Mouse (Mus musculus): ENCODE results near the gene Tuba1b.
A peak's percentile ranks its signal among the peaks of the same experiment; 100 is the strongest.
"Not testable (repeated sequence)": the region's sequence is repeated elsewhere in the genome, so short reads cannot be mapped to it uniquely, and the experiment has no call there.

Gene Tuba1b

DNA sequence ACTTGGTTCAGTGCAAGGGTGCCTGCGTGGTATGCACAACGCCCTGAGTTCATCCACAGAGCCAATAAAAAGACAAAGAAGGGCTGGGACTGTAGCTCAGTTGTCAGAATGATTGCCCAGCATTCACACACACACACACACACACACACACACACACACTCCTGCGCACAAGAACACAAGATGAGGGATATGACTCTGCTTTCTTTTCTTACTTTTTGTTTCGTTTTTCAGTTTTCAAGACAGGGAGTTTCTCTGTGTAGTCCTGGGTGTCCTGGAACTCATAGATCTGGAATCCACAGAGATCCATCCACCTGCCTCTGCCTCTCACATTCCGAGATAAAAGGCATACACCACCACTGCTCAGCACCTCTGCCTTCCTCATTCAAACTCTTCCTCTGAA lies 6.8 kb downstream of the Tuba1b start:
- DNase-seq (ENCODE audit: low read depth, low spot score), result no peak

DNA sequence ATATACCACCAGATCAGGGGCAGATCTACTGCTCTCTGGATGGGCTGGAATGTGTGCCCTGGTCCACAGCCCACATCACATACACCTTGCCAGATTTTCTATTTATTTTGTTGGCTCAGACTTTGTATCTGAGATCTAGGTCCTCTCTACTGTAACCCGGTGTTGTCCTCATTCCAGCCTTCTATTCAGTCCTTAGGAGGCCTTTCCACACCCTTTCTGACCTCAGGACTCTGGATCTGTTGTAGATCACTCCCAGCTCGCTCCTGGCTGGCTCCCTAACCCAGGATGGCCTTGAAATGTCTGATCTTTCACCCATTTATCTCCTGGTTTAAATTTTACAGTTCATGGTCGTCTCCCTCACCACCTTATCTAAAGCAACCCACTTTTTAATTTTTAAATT lies 9.7 kb downstream of the Tuba1b start:
- DNase-seq (ENCODE audit: low read depth, low spot score), result no peak

DNA sequence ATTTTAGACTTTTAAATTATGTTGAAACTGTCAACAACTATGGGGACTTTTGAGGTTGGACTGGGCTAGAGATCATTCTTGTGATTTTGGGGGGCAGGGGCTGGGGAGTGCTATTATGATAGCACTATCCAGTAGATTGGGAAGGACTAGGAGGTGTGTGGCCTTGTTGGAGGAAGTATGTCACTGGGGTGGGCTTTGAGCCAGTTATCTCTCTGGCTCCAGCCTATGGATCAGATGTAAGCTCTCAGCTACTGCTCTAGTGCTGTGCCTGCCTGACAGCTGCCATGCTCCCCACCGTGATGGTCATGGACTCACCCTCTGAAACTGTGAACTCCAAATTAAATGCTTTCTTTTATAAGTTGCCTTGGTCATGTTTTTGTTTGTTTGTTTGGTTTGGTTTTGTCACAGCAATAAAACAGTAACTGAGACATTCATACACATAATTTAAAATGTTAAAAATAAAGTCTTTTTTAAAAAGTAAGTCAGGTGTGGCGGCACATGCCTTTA lies 11.3 kb downstream of the Tuba1b start:
- DNase-seq (ENCODE audit: low read depth, low spot score), result no peak

DNA sequence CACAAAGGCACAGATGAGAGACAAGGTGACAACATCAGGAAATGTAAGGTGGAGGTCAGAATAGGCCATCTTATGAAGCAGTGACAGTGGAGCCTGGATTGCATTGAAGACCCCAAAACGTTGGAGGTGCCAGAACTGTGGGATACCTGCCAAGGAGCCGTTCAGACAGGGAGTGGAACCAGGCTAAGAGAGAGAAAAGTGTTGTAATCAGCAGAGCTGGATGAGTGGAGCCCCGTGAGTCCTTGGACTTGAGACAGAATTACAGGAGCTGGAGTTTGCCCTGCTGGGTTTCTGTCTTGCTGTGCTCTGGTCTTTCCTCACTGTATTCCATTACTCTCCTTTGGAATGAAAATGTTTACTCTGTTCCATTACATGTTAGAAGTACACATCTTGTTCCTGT lies 11.8 kb downstream of the Tuba1b start:
- DNase-seq (ENCODE audit: low read depth, low spot score), result no peak

DNA sequence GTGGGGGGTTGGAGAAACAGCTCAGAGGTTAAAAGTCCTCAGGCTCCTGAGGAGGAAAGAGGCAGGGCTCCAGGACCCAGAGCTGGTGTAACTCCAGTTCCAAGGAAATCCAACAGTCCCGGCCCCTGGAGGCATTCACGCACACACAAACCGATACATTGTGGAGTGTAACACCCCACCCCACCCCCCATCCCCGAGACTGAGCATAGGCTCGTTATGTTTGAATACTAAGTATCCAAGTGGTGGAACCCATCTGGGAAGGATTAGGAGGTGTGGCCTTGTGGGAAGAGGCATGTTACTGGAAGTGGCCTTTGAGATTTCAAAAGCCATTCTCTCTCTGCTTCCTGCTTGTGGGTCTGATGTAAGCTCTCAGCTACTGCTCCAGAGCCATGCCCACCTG lies 12.9 kb downstream of the Tuba1b start:
- DNase-seq (ENCODE audit: low read depth, low spot score), result no peak

DNA sequence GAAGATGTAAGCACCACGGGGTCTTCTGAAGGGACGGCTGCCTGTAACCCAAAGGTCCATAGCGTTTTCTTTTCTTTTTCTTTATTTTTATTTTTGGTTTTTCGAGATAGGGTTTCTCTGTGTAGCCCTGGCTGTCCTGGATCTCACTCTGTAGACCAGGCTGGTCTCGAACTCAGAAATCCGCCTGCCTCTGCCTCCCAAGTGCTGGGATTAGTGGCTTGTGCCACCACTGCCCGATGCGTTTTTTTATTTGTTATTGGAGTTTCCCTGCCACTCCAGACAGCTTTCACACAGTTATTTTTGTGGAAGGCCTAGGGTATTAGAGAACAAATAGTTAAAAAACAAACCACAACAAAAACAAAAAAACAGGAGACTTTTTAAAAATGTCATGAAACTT lies 15.9 kb downstream of the Tuba1b start:
- not testable (repeated sequence) for DNase-seq (ENCODE audit: low read depth, low spot score)

DNA sequence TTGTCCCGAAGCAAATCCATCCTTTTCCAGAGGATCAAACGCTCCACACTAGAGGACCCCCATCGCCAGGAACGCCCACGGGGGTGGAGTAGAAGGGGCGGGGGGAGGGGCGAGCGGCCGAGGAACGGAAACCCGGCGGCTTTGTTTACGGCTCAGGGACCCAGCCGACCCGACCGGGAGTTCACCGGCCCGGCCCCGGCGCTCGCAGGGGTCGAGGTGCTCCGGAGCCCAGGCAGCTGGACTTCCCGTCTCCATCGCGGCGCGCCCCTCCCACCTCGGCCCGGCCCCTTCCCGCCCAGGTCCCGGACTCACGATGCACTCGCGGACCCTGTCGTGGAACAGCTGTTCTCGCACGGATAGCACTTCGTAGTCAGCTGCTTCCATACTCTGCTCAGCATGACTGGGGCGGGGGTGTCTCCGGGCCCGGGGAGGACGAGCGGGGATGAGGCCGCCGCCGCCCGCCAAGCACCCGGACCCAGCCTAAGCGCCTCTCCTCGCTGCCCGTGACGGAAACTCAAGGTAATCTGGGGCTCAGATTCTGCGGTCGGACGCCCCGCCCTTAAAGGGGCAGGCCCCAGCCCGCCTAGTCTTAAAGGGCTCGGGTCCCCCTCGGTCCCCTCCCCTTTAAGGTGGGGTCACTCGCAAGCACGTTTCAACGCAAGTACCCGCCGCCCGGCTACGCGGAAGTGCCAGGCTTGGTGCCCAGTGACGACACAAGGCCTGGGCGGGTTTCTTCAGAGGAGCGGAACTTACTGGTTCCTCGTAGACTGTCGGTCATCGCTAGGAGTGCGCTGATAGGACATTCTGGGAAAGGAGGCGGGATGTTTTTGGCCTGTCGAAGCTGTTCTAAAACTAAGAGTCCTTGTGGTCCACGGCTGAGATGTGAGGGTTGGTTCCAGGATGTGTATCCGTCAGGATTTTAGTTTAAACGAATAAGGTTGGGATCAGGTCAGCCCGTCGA lies 16.5 kb downstream of the Tuba1b start, which contains the start of gene Lmbr1l:
Gene Lmbr1l (minus strand): TSS at position 694 of the 961 bp plus-strand sequence.
- peak; percentile 99 for DNase-seq (ENCODE audit: low read depth, low spot score)

DNA sequence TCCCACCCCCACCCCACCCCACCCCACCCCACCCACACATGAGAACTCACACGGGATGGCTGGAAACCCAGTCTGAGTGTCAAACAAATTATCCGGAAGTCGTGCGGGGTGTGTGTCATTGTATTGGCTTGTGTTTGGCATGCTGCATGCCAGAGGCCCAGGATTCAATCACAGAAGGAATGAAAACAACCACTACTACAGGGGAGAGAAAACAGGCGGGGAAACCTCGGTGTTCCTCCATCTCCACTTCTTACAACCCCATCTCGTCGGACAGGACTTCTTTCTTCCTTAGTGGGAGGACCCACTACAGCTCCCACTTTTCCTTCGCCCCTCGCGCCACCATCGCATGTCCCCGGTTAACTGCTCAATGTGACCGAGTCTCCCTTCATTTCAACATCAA lies 17.3 kb downstream of the Tuba1b start:
- no peak for DNase-seq (ENCODE audit: low read depth, low spot score)

DNA sequence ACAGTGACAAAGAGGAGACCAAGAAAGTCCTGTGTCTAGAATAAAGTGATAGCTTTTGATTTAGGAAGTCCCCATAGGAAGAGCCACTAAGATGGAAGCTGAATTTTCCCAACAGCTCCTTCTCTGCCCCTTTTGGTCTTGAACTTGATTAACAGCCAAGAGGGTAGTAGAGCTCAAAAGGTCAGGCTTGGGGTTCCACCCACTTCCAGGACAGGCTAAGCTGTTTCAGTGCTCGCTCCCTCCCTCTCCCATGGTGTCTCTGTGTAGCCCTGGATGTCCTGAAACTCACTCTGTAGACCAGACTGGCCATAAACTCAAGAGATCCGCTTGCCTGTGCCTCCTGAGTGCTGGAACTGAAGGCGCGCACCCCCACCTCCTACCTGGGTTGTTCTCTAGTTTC lies 18.3 kb downstream of the Tuba1b start:
- no peak for DNase-seq (ENCODE audit: low read depth, low spot score)

DNA sequence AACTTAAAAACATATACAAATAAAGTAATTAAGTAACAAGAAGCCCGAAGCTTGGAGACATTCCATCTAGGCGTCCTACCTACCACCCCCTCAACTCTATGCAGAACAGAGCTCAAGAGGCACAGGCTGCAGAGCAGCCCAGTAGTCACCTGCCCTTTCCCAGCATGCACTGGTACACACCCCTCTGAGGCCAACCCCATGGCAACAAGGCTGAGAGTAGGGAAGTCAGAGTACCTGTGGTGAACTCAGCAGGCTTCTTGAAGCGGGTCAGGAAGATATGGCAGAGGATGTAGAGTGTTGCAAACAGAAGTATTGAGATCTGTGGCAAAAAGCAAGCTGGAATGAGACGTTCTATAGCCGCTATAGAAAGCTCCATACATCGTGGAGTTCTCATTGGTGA lies 19.5 kb downstream of the Tuba1b start:
- DNase-seq (ENCODE audit: low read depth, low spot score), result no peak

DNA sequence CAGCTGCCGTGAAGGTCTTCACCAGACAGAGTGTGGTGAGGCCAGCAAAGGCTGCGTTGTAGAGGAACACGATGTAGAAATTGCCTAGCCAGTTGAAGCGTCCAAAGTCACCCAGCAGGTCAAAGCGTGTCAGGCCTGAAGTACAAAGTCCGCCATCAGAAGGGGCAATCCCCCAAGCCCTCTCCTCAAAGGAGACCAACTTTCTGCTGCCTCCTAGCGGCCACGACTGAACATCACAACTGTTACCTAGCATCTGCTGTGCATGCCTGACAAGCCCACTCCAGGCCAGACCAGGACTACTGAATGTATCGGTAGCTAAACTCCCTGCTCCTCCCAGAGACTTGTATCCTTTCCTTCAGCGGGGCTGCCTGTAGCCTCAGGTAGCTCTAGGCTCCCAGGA lies 29.7 kb downstream of the Tuba1b start:
- no peak for DNase-seq (ENCODE audit: low read depth, low spot score)

DNA sequence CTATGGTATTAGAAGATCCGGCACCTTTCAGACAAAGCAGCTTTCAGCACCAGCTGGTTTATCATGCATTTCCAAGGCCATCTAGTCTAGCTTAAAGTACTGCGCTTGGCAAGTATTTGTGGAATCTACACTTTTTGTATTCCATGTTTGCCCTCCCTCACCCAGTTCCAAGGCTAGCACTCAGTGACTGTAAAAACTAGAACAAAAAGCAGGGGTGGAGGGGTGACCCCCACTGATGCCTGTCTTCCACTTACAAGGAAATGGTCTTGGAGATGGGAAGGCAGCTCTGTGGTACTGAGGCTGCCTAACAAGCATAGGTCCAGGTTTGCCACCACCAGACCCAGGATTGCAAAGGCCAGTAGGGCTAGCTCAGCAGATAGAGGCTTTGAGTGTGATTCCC lies 31.8 kb downstream of the Tuba1b start:
- no peak for DNase-seq (ENCODE audit: low read depth, low spot score)

DNA sequence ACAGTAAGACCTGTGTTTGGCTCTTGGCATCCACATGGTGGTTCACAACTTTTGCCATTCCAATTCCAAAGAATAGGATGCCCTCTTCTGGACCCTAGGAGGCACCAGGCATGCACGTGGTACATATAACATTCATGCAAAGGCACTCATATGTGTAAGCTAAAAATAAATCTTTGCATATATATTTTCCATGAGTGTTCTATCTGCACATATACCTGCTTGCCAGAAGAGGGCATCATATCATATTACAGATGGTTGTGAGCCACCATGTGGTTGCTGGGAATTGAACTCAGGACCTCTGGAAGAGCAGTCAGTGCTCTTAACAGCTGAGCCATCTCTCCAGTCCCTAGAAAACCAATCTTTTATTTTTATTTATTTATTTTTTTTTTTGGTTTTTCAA lies 32.8 kb downstream of the Tuba1b start:
- DNase-seq (ENCODE audit: low read depth, low spot score), result no peak

DNA sequence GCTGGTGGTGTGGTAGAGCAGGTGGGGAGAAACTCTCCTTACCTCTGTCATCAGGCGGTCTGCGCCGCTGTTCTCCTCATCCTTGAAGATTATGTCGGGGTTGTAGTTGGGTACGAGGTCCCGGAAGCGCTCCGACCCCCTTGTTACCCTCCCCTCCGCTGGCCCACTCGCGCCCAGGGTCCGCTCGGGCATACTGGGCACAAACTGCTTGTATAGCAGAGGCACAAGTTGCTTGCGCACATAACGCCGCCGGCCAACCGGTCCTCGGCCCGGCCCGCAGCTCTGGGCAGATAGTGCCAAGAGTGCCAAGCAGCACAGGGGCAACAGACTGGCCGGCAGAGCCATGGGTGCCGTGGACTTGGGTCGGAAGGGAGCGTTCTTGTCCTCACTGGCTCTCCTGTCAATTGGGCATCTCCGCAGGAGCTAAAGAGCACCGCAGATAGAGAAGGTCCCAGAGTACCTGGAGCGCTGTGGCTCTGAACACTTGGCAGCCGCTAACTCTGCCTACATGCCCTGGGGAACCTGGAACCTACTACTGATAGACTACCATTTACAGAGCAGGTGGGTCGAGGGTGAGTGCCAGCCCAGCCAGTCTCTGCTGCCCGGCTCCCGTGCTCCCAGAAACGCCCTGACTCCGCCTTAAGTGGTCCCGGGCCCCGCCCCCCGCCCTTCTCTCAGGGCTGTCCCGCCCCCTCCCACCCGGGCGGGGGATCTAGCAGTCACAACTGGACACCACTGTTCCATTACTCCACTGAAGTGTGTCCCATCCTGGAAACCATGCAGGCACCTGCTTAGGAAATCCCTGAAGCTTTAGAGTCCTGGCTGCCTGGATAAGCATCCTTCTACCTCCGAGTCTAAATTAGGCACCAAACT lies 36.2 kb downstream of the Tuba1b start, which contains the start of gene Dhh:
Gene Dhh (minus strand): TSS at position 613 of the 873 bp plus-strand sequence.
- no peak for DNase-seq (ENCODE audit: low read depth, low spot score)

DNA sequence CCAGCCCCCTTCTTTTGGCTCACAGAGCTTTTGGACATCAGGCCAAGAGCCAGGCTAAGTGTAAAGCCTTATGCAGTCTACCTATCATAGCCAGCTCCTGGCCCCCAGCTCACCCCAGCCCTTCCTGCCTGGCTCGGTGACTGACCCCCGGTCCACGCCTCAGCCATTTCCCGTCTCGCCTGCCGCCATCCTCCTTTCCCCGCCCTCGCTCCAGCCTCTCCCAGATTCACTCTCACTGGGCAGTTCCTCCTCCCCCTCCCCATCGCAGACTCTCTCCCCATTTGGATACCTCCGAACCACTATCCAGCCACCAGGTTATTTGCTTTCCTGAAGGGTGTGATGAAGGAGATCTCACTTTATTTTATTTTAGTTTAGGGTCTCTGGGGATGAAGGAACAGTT lies 36.9 kb downstream of the Tuba1b start:
- DNase-seq (ENCODE audit: low read depth, low spot score), result no peak

DNA sequence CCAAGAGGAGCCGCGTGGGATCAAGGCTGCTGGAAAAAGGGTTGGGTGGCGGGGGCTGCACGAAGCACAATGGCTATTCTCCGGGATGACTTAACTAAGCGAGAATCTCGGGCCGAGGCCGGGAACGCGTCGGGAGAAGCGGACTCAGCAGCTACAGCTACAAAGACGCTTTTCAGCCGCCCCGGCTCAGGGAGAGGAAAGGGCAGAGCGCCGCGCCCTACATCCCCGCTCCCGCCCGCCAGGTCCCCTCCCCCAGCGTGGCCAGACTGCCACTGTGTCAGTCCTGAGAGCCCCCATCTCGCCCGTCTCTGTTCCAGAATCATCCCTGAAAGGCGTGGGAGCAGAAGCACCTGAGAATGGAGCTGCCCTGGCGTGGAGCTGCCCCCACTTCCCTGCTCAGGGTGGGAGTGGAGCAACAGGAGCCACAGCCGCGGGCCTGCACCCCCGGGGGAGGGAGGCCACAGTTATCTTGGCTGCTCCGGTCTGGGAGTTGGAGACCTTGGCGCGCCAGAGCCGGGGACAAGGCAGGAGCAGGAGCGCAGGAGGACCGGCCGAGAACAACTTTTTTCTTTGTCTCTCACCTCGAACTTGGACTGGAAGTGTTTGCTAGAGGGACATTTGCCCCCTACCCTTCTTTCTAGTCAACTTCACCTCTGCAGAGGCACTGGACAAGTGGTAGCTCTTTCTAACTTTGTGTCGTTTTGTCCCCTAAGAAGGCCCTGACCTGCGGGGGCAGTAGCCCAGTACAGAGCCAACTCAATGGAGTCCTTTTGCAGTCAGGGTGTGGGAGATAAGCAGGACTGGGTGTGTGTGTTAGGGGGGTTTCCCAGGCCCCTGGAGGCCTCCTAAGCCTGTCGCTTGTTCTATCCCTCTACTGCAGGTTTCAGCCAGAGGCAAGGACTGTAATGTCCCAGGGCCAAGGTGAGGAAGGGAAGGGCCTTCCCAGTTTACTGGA lies 38.5 kb downstream of the Tuba1b start:
- no peak for DNase-seq (ENCODE audit: low read depth, low spot score)

DNA sequence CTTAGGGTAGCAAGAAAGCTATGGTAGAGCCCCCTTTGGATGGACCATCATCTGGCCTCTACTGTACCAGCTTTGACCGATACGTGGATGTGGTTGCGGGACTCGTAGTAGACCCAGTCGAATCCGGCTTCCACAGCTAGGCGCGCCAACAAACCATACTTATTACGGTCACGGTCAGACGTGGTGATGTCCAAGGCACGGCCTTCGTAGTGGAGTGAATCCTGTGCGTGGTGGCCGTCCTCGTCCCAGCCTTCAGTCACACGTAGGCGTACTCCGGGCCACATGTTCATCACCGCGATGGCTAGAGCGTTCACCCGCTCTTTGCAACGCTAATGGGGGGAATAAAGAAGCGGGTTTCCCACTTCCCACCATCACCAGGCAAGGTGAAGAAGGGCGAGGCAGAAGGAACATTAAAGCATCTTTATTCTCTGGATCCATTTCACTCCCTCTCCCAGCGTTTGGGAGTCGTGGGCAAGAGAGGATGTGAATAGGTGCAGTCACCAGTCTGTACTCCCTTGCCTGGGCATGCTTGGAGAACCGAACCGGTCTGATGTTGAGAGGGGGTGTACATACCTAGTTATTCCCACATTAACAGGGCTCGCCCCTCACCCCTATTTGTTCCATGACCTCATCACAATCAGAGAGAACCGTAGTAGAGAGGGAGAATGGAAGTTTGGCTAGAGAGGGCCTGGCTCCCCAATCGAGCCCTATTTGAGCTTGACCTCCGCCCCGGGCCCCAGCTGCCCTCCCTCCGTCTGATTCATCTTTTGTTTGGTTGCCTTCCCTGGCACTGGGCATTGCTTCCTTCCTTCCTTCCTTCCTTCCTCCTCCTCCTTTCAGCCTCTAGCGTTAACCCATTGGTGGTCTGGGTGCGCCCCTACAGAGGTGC lies 39.4 kb downstream of the Tuba1b start:
- DNase-seq (ENCODE audit: low read depth, low spot score), result no peak

DNA sequence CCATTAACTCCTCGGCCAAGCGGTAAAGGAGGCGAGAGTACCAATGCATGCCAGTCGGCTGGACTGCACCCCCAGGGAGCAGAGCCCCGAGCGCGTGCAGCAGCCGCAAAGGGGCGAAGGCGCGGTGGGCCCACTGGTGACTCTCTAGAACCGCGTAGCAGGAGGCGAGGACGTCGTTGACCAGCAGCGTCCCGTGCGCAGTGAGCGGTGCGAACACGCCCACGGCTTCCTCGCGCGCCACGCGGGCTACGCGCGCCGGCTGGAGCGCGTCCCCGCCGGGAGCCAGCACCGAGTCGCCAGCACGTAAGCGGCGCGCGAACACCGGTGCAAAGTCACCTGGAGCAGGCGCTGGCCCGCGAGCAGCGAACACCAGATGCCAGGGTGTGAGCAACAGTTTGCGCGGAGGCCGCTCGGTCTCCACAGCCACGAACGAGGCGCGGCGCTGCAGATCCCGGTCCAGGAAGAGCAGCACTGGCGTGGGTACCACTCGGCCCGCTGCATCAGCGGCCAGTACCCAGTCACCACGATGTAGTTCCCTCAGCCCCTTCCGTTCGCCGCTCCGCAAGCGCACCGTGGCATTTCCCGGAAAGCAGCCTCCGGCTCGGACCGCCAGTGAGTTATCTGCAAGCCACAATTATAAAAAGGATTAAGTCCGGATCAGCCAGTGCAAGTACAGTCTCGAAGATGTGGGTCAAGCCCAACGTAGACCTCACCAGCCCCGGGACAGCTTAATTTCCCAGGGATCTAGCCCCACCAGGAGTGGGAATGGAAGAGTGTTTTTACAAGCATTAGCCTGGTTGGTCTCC lies 40.2 kb downstream of the Tuba1b start, which contains the start of gene Rhebl1:
Gene Rhebl1 (minus strand): TSS at position 601 of the 806 bp plus-strand sequence.
- no peak for DNase-seq (ENCODE audit: low read depth, low spot score)

DNA sequence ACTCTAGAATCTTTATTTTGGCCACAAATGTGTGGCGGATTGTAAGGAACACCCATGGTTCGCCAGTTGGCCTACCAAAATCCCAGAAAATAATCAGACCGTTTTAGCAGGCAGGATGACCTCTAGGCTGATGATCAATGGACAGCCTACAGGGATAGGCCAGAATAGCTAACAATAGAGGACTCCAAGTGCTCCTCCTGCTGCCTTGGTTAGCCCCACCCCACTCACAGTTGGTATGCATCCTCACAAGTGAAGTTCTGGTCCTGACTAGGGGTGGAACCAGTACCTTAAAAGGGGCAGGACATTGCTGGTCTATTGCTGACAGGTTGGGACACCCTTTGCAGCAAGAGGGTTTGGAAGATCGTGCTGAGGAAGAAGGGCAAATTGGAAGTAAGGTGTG lies 41.3 kb downstream of the Tuba1b start:
- no peak for DNase-seq (ENCODE audit: low read depth, low spot score)

Data from skeletal muscle tissue, adult 2 months (tissue).